Mouse (Mus musculus) midbrain, embryonic 13.5 days (tissue): Measurements from ENCODE around the gene Itga9. TPM values are rescaled to one million over a fixed set of nuclear protein-coding genes. Genes with fewer than 3 reads are reported as not detected.
A peak's percentile ranks its signal among the peaks of the same experiment; 100 is the strongest.

Experiments
- ATAC-seq: fragments of 200-750 bp; cut with Nextera tagmentation; 2 replicates; pipeline ENCODE4 v1.8.0; 2017; ENCODE audit warnings: mild to moderate bottlenecking, moderate TSS enrichment, moderate library complexity
- H3K27ac ChIP-seq: fragments of 300-500 bp; sonication (generic); 2 replicates; pipeline ENCODE4 v1.5.1; 2015; ENCODE audit warnings: inconsistent platforms, mild to moderate bottlenecking, moderate library complexity
- H3K27me3 ChIP-seq: fragments of 300-500 bp; sonication (generic); 2 replicates; pipeline ENCODE4 v1.6.1; 2015; ENCODE audit warnings: mild to moderate bottlenecking, inconsistent platforms
- H3K36me3 ChIP-seq: fragments of 300-500 bp; sonication (generic); 2 replicates; pipeline ENCODE4 v1.6.1; 2015; ENCODE audit warnings: mild to moderate bottlenecking, inconsistent platforms
- H3K4me1 ChIP-seq: fragments of 300-500 bp; sonication (generic); replicated peaks from 2 replicates; pipeline ENCODE4 v1.6.1; 2015; ENCODE audit warnings: inconsistent platforms
- H3K4me2 ChIP-seq: fragments of 300-500 bp; sonication (generic); replicated peaks from 2 replicates; pipeline ENCODE4 v1.6.1; 2015; ENCODE audit warnings: moderate library complexity, mild to moderate bottlenecking, inconsistent platforms
- H3K4me3 ChIP-seq: fragments of 300-500 bp; sonication (generic); replicated peaks from 2 replicates; pipeline ENCODE4 v1.5.1; 2015; ENCODE audit warnings: mild to moderate bottlenecking, inconsistent platforms
- H3K9ac ChIP-seq: fragments of 300-500 bp; sonication (generic); replicated peaks from 2 replicates; pipeline ENCODE4 v1.6.1; 2015; ENCODE audit warnings: mild to moderate bottlenecking, inconsistent platforms
- H3K9me3 ChIP-seq: fragments of 300-500 bp; sonication (generic); 2 replicates; pipeline ENCODE4 v1.6.1; 2016; ENCODE audit warnings: mild to moderate bottlenecking, inconsistent platforms
- WGBS: fragments of 180-500 bp; shearing (Covaris S2); methylation state at CpG from one replicate; pipeline ENCODE4 v1.1.7; 2015; 5-methylcytosine and 5-hydroxymethylcytosine counted together
- polyA plus RNA-seq: library from polyadenylated mRNA; unstranded; fragments of >200 nt; fragmentation: Nextera tagmentation; extraction: Ambion mirVana; gene quantifications from 2 replicates; pipeline ENCODE4 v1.2.1, GENCODE M21; 2015

Gene Itga9
- polyA plus RNA-seq, 1 experiment from 2014 or later = 1.4 TPM

- WGBS = under 1% methylated on average over 41 of the region's 73 CpGs
- peak; percentile 62 for ATAC-seq
- H3K4me2 ChIP-seq = peak within 1 kb of the TSS; percentile 97
- peak within 1 kb of the TSS; percentile 81 for H3K9ac ChIP-seq
- peak within 1 kb of the TSS; percentile 84 for H3K27ac ChIP-seq
- no peaks in the 10 kb centered on the region for H3K9me3 ChIP-seq
- H3K36me3 ChIP-seq = no peaks in the 10 kb centered on the region
- peaks cover 33% of the 10 kb centered on the region for H3K4me1 ChIP-seq
- H3K27me3 ChIP-seq = peaks cover 4% of the 10 kb centered on the region; the same call in 1 of the 2 replicates
- H3K4me3 ChIP-seq = peak within 1 kb of the TSS; percentile 68
These were observed 319.7 kb downstream of the Itga9 start, which contains the start of gene Ctdspl for GRCm38 (mm10) chr9:118926111-118926650. Gene Ctdspl (plus strand): TSS chr9:118926453.

- Histone ChIP-seq H3K27me3 (peaks cover 4% of the 10 kb centered on the region; the same call in 1 of the 2 replicates), H3K36me3 (no peaks in the 10 kb centered on the region), H3K27ac (peak overlapping the region; percentile 84), H3K4me2 (peak overlapping the region; percentile 97), H3K9ac (peak overlapping the region; percentile 81), H3K9me3 (no peaks in the 10 kb centered on the region), H3K4me3 (peak overlapping the region; percentile 68), H3K4me1 (peaks cover 33% of the 10 kb centered on the region)
- WGBS = 3% methylated on average over 50 of the region's 68 CpGs
- peak; percentile 32; the same call in 1 of the 2 replicates for ATAC-seq
These were observed 320.3 kb downstream of the Itga9 start for GRCm38 (mm10) chr9:118926688-118927321.

- peaks cover 33% of the 10 kb centered on the region for H3K4me1 ChIP-seq
- no peak for ATAC-seq
- H3K4me3 ChIP-seq = peak overlapping the region; percentile 68
- H3K36me3 ChIP-seq = no peaks in the 10 kb centered on the region
- H3K9ac ChIP-seq = peak overlapping the region; percentile 81
- H3K9me3 ChIP-seq = no peaks in the 10 kb centered on the region
- H3K4me2 ChIP-seq = peak overlapping the region; percentile 97
- 0 out of 2 replicates have a peak overlapping the region, but pooled peaks have one; percentile 84 for H3K27ac ChIP-seq
- WGBS = 49% methylated on average over 8 of the region's 8 CpGs
- peaks cover 4% of the 10 kb centered on the region; the same call in 1 of the 2 replicates for H3K27me3 ChIP-seq
These were observed 321.0 kb downstream of the Itga9 start for GRCm38 (mm10) chr9:118927501-118927900.

- H3K4me2 ChIP-seq = peak overlapping the region; percentile 97
- H3K4me1 ChIP-seq = peaks cover 33% of the 10 kb centered on the region
- H3K9ac ChIP-seq = 0 out of 2 replicates have a peak overlapping the region, but pooled peaks have one; percentile 25
- H3K27ac ChIP-seq = no peak overlapping the region
- H3K27me3 ChIP-seq = peaks cover 4% of the 10 kb centered on the region; the same call in 1 of the 2 replicates
- peak overlapping the region; percentile 68 for H3K4me3 ChIP-seq
- ATAC-seq = no peak
- WGBS = 54% methylated on average over 2 of the region's 2 CpGs
- no peaks in the 10 kb centered on the region for H3K9me3 ChIP-seq
- no peaks in the 10 kb centered on the region for H3K36me3 ChIP-seq
These were observed 321.5 kb downstream of the Itga9 start for GRCm38 (mm10) chr9:118928007-118928406.

GRCm38 (mm10) chr9:118928656-118929055 is 322.2 kb downstream of the Itga9 start:
- Histone ChIP-seq H3K4me1 (peaks cover 33% of the 10 kb centered on the region), H3K27me3 (peaks cover 4% of the 10 kb centered on the region; the same call in 1 of the 2 replicates), H3K4me3 (no peak overlapping the region), H3K4me2 (no peak overlapping the region), H3K9ac (no peak overlapping the region), H3K36me3 (no peaks in the 10 kb centered on the region), H3K27ac (no peak overlapping the region), H3K9me3 (no peaks in the 10 kb centered on the region)
- no peak for ATAC-seq
- WGBS = 63% methylated on average over 7 of the region's 7 CpGs

- H3K4me1 ChIP-seq = peaks cover 23% of the 10 kb centered on the region
- no peaks in the 10 kb centered on the region for H3K27me3 ChIP-seq
- WGBS = 79% methylated on average over 9 of the region's 9 CpGs
- H3K9ac ChIP-seq = no peak overlapping the region
- no peak for ATAC-seq
- no peak overlapping the region for H3K4me3 ChIP-seq
- no peak overlapping the region for H3K4me2 ChIP-seq
- H3K9me3 ChIP-seq = no peaks in the 10 kb centered on the region
- no peaks in the 10 kb centered on the region for H3K36me3 ChIP-seq
- H3K27ac ChIP-seq = no peak overlapping the region
These were observed 324.1 kb downstream of the Itga9 start for GRCm38 (mm10) chr9:118930611-118931010.

GRCm38 (mm10) chr9:118933800-118934199 is 327.3 kb downstream of the Itga9 start:
- no peaks in the 10 kb centered on the region for H3K27me3 ChIP-seq
- H3K9me3 ChIP-seq = no peaks in the 10 kb centered on the region
- H3K4me1 ChIP-seq = 0 out of 2 replicates have a peak, but pooled peaks cover 8% of the 10 kb centered on the region
- H3K36me3 ChIP-seq = no peaks in the 10 kb centered on the region
- no peak overlapping the region for H3K4me2 ChIP-seq
- ATAC-seq = no peak
- 96% methylated on average over 9 of the region's 9 CpGs for WGBS
- H3K4me3 ChIP-seq = no peak overlapping the region
- H3K9ac ChIP-seq = no peak overlapping the region
- H3K27ac ChIP-seq = no peak overlapping the region

GRCm38 (mm10) chr9:118934319-118934718 is 327.8 kb downstream of the Itga9 start:
- Histone ChIP-seq H3K27ac (no peak overlapping the region), H3K9me3 (no peaks in the 10 kb centered on the region), H3K27me3 (no peaks in the 10 kb centered on the region), H3K4me3 (no peak overlapping the region), H3K4me1 (0 out of 2 replicates have a peak, but pooled peaks cover 8% of the 10 kb centered on the region), H3K36me3 (no peaks in the 10 kb centered on the region), H3K4me2 (no peak overlapping the region), H3K9ac (no peak overlapping the region)
- WGBS = 90% methylated on average over 12 of the region's 12 CpGs
- ATAC-seq = no peak

GRCm38 (mm10) chr9:118935098-118935497 is 328.6 kb downstream of the Itga9 start:
- H3K9ac ChIP-seq = no peak overlapping the region
- no peaks in the 10 kb centered on the region for H3K36me3 ChIP-seq
- no peak for ATAC-seq
- WGBS = 92% methylated on average over 13 of the region's 13 CpGs
- H3K27me3 ChIP-seq = no peaks in the 10 kb centered on the region
- H3K4me3 ChIP-seq = no peak overlapping the region
- 0 out of 2 replicates have a peak, but pooled peaks cover 8% of the 10 kb centered on the region for H3K4me1 ChIP-seq
- H3K27ac ChIP-seq = no peak overlapping the region
- H3K4me2 ChIP-seq = no peak overlapping the region
- H3K9me3 ChIP-seq = no peaks in the 10 kb centered on the region

GRCm38 (mm10) chr9:118936071-118936470 is 329.6 kb downstream of the Itga9 start:
- no peak for ATAC-seq
- H3K4me3 ChIP-seq = no peak overlapping the region
- no peak overlapping the region for H3K4me2 ChIP-seq
- H3K27me3 ChIP-seq = no peaks in the 10 kb centered on the region
- 0 out of 2 replicates have a peak, but pooled peaks cover 8% of the 10 kb centered on the region for H3K4me1 ChIP-seq
- 67% methylated on average over 12 of the region's 12 CpGs for WGBS
- H3K9ac ChIP-seq = no peak overlapping the region
- H3K36me3 ChIP-seq = no peaks in the 10 kb centered on the region
- no peak overlapping the region for H3K27ac ChIP-seq
- H3K9me3 ChIP-seq = no peaks in the 10 kb centered on the region

GRCm38 (mm10) chr9:118937515-118937914 is 331.0 kb downstream of the Itga9 start:
- 50% methylated on average over 3 of the region's 3 CpGs for WGBS
- Histone ChIP-seq H3K27ac (no peak overlapping the region), H3K36me3 (no peaks in the 10 kb centered on the region), H3K9me3 (no peaks in the 10 kb centered on the region), H3K4me2 (no peak overlapping the region), H3K27me3 (no peaks in the 10 kb centered on the region), H3K9ac (no peak overlapping the region), H3K4me1 (0 out of 2 replicates have a peak, but pooled peaks cover 8% of the 10 kb centered on the region), H3K4me3 (no peak overlapping the region)
- no peak for ATAC-seq

- Histone ChIP-seq H3K36me3 (no peaks in the 10 kb centered on the region), H3K4me2 (no peak overlapping the region), H3K27ac (no peak overlapping the region), H3K4me3 (no peak overlapping the region), H3K9ac (no peak overlapping the region), H3K9me3 (no peaks in the 10 kb centered on the region), H3K4me1 (0 out of 2 replicates have a peak, but pooled peaks cover 8% of the 10 kb centered on the region), H3K27me3 (no peaks in the 10 kb centered on the region)
- WGBS = 47% methylated on average over 13 of the region's 13 CpGs
- no peak for ATAC-seq
These were observed 332.9 kb downstream of the Itga9 start for GRCm38 (mm10) chr9:118939410-118939809.
